Mouse (Mus musculus) spleen, adult 10 weeks (tissue): Measurements from ENCODE around the gene Anp32b. TPM values are rescaled to one million over a fixed set of nuclear protein-coding genes. Genes with fewer than 3 reads are reported as not detected.

ENCODE experiments used
- polyA plus RNA-seq: library from polyadenylated mRNA; stranded (reverse); fragments of 350-450 nt; fragmentation: Illumina TruSeq; extraction: RNeasy Lipid Tissue Mini Kit (QIAGEN cat#74804); gene quantifications from one replicate; pipeline ENCODE4 v1.2.3, GENCODE M21; 2015; ENCODE audit warnings: low replicate concordance; ENCODE audit not compliant: insufficient read depth

Gene Anp32b
- 384 TPM for polyA plus RNA-seq

DNA sequence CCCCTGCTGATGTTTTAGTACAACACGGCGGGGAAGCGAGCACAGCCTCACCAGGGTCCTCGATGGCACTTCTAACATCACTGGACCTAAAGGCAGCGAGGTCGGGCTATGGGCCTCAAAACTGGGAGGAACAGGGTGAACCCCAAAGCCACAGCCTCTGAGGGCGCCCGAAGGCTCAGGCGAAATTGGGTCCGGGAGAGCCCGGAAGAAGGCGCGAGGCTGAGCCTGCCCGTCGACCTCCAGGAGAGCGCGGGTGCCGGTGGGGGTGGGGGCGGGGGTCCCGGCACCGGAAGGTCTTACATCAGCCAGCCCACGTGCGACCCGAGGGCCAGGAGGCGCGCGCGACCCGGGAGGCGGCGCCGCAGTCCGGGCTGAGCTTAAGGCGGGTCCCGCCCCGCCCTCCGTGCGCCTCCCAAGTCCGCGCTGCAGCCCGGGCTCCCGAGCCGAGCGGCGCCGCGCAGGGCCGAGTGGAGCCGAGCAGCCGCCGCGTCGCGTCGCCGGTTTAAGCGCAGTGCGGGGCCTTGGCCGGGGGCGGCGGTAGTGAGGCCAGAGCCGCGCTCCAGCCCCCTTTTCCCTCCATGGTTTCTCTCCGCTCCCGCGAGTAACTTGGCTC is at the start of gene Anp32b:
TSS of gene Anp32b (plus strand) at position 384 of the 613 bp plus-strand sequence.

GRCm38 (mm10) chr4:46413406-46413805 is 37.3 kb upstream of the Anp32b start, which contains the start of gene Hemgn:
TSS of gene Hemgn (minus strand) at chr4:46413506.

GRCm38 (mm10) chr4:46489028-46489925 is 38.6 kb downstream of the Anp32b start, which contains the start of gene Nans:
TSS of gene Nans (plus strand) at chr4:46489248.

Other genes starting within 250 kb of the Anp32b start
- gene Foxe1, start 107.3 kb upstream of the Anp32b start, polyA plus RNA-seq: not detected
- gene Trmo, start 61.5 kb upstream of the Anp32b start, polyA plus RNA-seq: 10.9 TPM
- gene Hemgn, start 37.4 kb upstream of the Anp32b start, polyA plus RNA-seq: 34.4 TPM
- gene Nans, start 38.3 kb downstream of the Anp32b start, polyA plus RNA-seq: 42.6 TPM
- gene Trim14, start 85.2 kb downstream of the Anp32b start, polyA plus RNA-seq: 56.8 TPM
- 36.0 TPM for gene Coro2a, start 151.3 kb downstream of the Anp32b start, polyA plus RNA-seq
- 0.36 TPM for gene Tbc1d2, start 199.3 kb downstream of the Anp32b start, polyA plus RNA-seq